Mouse (Mus musculus): ENCODE measurements around the gene Zmiz1.

- TF ChIP-seq CTCF (IDR thresholded peaks at IDR 0.05; ENCODE audit: low read depth, low read length) (no peak), TAL1 (conservative IDR thresholded peaks at IDR 0.05; ENCODE audit: low read depth, low read length) (no peak), GATA1 (IDR thresholded peaks at IDR 0.05; ENCODE audit: borderline replicate concordance, low read length) (no peak), GATA2 (IDR thresholded peaks at IDR 0.05; ENCODE audit: borderline replicate concordance, low read depth, low read length) (no peak), POLR2AphosphoS5 (IDR thresholded peaks at IDR 0.05; ENCODE audit: insufficient replicate concordance, low read depth, low read length) (no peak)
Observed at GRCm38 (mm10) chr14:25661185-25661920, 202.4 kb downstream of the Zmiz1 start.

Measured in G1E (cell line).